Mouse (Mus musculus): ENCODE results near the gene Slc17a5.
A peak's percentile ranks its signal among the peaks of the same experiment; 100 is the strongest.

DNA sequence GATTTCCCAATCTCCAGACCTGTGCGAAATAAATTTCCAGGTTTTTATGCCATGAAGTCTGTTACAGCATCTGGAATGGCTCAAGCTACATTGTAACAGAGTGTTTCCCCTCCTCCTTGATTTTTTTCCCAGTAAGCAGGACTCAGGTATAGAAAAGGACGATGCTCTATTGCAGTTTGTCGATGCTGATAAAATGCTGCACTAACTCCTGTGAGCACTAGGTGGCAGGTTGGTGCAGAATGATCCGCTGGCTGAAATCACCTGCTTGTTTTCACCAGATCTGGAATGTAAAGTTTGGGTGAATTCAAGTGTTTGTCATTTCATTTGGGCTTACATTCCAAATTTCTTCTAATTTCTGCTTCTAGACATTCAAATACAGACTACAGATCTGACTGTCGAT is 9.0 kb upstream of the Slc17a5 start:
- peak; percentile 66; the same call in 1 of the 2 replicates for TF ChIP-seq CTCF (IDR thresholded peaks at IDR 0.05; ENCODE audit: borderline replicate concordance, insufficient read depth, low read length)
- TF ChIP-seq POLR2A (IDR thresholded peaks at IDR 0.05; ENCODE audit: low read depth, low read length) = no peak
